Mouse (Mus musculus): ENCODE data around the gene Iqcn. TPM values are rescaled to one million over a fixed set of nuclear protein-coding genes. Genes with fewer than 3 reads are reported as not detected.

Gene Iqcn
- polyA plus RNA-seq, 2 experiments from 2014 or later, result not detected

DNA sequence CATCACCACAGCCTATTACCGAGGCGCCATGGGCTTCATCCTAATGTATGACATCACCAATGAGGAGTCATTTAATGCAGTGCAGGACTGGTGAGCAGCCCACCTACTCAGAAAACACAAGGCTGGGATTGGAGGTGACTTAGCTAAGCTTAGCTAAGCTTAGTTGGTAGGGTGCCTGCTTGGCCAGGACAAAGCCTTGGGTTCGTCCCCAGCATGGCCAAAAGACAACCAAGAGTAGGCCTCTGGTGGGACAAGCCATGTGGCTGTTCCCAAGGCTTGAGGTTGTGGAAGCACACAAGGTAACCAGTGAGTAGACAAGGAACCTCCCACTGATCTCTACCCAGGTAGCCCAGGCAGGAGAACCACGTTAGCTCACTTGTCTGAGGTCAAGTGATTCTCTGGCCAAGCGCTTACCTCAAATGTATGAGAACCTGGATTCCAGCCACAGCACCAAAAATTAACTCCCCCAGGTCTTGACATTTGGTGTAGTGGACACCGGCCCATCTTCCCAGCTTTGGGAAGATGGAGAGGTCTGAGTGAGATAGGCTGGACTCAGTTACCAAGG, 53.3 kb downstream of the Iqcn start:
- ATAC-seq, result no peak

DNA sequence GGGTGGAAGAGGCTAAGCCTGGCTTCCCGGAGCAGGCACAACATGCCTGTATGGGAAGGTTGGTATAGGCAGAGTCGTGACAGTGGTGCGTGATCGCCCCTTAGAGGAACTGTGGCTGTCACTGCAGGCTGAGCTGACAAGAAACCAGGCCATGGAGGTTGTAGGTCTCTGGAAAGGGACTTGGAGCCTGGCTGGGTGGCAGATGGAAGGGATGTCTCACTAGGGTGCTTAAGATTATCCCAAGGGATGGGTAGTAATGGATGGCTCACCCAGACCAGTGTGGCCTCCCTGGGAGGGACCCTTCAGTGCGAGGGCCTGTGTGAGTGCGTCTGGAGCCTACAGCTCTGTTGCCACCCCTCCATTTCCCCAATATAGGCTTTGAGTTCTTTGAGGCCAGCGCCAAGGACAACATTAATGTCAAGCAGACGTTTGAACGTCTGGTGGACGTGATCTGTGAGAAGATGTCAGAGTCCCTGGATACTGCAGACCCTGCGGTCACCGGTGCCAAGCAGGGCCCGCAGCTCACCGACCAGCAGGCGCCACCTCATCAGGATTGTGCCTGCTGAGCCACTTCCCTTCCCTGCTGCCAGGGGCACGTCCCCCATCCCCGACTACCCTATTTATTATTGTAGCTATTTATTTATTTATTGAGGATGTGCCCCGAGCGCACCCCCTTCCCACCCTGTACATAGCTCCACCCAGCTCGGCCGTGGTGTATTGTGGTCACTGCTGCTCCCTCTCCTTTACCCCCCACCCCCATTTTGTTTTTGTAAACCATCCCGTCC, 54.5 kb downstream of the Iqcn start:
- ATAC-seq, result no peak

DNA sequence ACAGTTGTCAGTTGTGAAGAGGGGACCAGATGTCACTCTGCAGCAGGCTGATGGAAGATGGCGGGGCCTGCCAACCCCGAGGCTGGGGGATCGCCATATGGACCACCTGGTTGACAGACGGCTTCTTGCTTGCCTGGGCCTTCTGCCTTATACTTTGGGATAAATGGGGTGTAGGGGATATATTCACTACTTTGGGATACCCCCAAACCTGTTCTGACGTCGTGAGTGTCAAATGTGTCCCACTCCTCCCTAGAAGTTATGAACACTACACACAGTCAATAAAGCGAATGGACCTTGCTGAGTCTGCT, 55.0 kb downstream of the Iqcn start:
- no peak for ATAC-seq

DNA sequence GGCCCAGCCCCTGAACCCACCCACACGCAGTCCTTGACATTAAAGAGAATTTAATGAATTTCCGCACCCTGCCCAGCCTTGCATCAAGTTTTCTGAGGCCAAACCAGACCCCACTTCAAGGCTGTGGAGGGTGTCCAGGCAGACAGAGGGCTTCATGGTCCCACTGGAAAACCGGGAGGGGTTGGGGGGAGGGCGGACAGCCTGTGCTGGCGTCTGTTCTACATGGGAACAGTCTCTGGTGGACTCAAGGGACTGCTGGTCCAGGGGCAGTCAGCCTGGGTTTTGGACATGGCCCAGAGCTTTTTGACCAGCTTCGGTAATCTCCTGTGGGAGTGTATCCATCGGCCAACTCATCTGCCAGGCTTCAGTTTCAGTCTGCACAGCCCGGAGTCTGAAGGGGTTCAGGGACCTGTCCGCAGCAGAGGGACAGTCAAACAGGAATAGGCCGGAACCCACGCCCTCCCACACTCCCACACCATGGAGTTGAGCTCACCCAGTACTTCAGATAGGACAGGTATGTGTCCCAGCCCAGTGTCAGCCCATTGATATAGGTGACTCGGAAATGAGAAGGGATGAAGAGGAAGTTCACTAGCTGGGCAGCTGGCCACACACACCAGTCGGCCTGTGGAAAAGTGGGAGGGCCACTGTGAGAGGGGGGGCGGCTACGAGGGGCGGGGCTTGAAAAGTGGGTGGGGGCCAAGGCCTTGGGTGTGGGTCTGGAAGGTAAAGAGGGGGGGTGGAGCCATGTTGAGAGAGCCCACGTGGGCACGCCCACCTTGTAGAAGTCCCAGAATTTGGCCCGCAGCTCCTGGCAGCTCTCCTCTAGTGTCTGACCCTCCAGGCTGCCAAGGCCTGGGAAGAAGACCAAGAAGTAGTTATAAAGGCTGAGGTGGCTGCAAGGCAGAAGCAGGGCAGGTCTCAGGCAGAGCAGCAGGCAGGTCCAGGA, 55.6 kb downstream of the Iqcn start:
- no peak for ATAC-seq

DNA sequence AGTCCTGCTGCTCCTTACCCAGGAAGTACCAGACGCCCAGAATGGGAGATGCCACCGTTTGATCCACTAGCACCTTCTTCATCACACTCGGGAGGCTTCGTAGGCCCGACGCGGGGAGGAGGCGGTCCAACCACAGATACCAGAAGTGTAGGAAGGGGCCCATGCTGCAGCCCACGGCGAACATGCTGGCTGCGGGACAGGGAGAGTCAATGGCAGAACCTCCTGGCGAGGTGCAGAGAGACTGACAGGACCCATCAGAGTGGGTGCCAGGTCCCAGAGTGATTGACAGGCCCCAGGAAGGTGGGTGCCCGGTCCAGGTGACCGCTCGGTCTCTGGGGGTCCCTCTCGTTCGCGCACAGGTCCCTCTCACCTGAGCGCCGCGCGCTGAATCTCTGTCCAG, 57.1 kb downstream of the Iqcn start:
- no peak for ATAC-seq

DNA sequence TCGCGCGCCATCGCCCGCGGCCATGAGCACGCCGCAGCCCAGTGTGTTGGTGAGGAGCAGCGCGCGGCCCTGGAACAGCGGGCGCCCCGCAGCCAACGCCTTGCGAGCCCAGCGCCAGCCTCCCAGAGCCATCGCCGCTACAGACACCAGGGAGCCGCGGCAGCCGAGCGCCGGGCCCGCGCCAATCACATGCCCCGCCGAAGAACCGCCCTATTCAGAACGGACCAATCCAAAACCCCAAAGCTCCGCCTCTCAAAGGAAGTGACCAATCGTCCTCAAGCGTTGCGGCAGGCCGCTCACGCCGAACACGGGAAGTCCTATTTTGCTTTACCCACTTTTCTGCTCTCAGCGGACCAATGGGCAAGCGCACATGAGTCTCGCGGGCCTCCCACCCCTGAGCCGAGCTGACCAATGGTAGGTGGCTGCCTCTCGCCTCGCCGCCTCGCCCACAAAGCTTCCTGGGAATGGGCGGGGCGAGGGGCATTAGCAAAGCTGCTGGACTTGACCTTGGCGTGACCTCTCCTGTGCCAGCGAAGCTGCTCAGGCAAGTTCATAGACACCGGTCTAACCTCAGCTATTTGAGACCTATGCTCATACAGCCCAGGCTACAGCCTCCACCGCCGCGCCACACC, 57.6 kb downstream of the Iqcn start, which contains the start of gene Mpv17l2:
Mpv17l2 (minus strand) TSS at position 172 of the 632 bp plus-strand sequence.
- peak; percentile 93 for ATAC-seq

DNA sequence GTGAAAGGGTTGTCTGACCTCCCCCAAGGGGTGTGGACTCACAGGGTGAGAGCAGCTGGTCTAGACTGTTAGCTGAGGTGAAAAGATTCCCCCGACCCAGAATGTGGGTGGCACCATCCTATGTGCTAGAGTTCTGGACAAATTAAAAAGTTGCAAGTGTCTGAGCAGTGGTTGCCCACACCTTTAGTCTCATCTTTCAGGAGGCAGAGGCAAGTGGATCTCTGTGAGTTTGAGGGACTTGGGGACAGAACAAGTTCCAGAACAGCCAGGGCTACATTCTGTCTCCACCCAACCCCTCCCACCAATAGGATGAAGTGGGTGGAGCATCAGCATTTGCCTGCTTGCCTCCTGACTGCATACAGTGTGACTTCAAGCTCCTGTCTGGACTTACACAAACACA, 58.9 kb downstream of the Iqcn start:
- ATAC-seq, result no peak

DNA sequence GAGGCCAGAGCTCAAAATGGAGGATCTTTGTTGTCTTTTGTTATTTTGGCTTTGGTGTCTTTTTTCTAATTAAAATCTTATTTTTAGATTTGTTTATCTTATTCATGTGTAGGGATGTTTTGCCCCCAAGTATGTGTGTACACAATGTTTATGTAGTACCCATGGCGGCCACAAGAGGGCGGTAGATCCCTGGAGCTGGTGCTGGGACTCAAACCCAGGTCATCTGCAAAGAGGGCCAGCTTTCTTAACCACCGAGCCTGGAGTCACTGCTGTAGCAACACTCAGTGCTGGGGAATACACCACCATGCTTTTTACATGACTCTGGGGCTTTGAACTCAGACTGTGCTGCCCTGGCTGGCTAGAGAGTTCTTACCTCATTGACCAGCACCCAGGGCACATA, 60.1 kb downstream of the Iqcn start:
- ATAC-seq, result no peak

DNA sequence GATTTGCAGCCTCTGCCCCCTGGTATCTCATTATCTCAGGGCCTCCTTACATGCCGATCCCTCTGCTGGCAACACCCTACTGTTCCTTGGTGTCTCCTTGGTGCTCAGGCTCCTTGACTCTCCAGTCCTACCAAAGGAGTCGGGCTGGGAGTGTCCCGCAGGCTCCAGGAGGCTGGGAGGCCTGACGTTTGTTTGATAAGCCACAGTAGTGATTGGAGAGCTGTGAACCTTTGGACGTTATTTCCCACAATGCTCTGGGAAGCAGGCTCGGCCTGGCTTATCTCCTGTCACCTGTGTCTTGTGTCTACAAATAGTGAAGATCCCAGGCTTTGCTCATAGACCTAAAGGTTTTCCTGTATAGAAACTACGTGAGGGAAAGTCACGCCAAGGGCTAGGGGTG, 60.8 kb downstream of the Iqcn start:
- no peak for ATAC-seq

DNA sequence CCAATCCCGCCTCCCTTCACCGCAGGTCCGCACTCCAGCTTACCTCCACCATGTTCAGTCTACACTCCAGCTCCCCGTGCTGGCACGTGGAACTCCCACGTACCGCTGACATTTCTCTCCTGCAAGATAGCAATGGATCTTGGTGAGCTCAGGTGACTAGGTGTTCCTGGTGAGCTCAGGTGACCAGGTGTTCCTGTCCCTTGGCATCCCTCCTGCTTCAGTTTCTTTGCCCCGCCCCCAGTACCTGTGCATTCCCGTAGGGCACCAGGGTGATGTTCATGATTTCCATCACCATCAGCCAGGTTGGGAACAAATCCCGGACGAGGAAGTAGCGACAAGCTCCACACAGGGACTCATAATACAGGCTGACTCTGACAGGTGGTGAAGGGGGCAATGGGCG, 61.4 kb downstream of the Iqcn start:
- ATAC-seq, result no peak

DNA sequence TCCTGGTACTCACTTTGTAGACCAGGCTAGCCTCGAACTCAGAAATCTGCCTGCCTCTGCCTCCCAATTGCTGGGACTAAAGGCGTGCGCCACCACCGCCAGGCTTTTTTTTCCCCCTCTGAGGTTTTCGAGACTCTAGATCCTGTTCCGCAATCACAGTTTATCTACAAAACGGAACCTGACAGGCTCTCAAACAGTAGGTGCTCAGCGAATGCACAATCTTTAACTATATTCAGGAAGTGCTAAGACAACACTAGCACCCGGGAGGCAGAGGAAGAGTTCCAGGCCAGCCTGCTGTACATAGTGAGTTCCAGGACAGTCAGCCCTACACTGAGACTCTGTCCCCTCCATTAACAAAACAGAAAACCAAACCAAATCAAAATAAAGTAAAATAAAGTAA, 62.1 kb downstream of the Iqcn start:
- no peak for ATAC-seq

DNA sequence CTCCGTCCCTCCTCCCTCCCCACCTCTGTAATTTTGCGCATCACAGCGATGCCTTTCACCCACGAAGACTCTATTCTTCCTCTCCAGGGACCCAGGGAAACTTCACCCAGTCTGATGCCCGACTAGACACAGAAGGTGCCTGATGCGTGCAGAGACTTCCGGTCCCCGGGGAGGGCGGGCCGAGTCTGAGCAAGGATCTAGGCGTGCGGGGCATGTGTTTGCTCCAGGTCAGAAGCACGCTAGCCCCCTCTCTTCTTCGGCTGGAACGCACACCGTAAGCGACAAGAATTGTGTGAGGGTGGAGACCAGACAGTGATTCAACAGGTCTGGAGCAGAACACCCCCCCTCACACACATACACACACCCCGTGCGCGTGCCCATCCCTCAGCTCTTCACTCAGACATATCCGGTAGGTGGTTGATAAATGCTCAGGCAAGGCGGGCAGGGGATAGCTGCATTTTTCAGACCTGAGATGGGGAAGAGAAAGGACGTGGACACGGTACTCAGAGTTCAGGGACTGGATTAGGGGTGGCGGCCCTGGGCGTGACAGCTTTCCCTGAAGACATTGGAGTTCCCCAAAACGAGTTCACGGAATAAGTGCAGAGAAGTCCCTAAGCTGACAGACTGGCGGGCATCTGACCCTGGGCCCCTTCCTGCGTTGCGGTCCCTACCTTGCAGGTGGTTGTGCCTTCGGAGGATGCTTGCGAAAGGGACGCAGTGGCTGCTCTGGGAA, 62.7 kb downstream of the Iqcn start:
- peak; percentile 49 for ATAC-seq

DNA sequence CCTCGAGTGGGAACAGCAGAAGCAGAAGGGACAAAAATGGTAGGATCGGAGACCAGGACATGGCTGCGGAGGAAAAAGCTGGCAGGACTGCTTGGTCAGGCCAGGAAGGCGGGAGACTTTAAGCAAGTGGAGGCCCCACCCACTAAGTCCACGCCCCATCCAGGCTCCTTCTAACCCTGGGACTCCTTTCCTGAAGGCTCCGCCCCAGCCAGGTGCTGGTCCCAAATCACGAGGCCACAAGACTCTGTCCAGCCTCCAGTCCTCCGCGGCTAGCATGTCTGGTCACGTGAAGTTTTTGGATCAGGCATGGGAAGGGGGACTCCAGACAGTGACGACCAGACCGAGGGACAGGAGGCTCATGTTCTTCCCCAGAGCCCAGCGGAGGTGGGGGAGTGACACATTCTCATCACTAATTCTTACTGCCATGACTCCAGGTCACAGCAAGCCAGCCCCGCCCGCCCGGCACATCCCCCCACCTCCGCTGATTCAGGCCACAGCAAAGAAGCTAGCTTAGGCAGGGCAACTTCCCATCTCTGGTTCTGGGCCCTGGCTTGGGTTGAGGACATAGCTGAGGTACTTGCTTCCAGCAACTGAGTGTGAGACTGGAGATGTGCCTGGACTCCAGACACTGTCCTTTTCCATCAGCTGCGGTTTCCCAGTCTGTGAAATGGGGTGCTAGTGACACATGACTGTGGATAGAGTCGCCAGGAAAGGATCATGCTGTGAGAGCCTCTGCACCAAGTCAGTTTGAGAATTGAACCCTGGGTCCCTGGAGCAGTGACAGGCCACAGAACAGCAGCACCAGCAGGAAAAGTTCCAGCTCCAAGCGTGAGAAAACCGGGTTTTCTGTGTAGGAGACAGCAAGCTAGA, 63.5 kb downstream of the Iqcn start:
- ATAC-seq, result no peak

Other genes with a start within 250 kb of the Iqcn start
- gene Klhl26, start 226.5 kb upstream of the Iqcn start, polyA plus RNA-seq (2017; shearing (Covaris generic)), result 1 to 10 TPM; 7.2 to 9.5 TPM
- gene Tmem59l, start 216.1 kb upstream of the Iqcn start, polyA plus RNA-seq (2017; shearing (Covaris generic)), result under 1 TPM in 1 of 2 experiments, not detected in 1; 0.22 TPM
- not detected for gene Crlf1, start 210.3 kb upstream of the Iqcn start, polyA plus RNA-seq (2017; shearing (Covaris generic))
- gene Rex1bd, start 196.7 kb upstream of the Iqcn start, polyA plus RNA-seq (2017; shearing (Covaris generic)), result 10 to 100 TPM; 89.0 to 95.4 TPM
- 1,000 to 10,000 TPM; 3,631 to 4,013 TPM for gene Uba52, start 192.7 kb upstream of the Iqcn start, polyA plus RNA-seq (2017; shearing (Covaris generic))
- 100 to 1,000 TPM; 131 to 163 TPM for gene Fkbp8, start 175.7 kb upstream of the Iqcn start, polyA plus RNA-seq (2017; shearing (Covaris generic))
- 100 to 1,000 TPM; 176 to 180 TPM for gene Kxd1, start 175.5 kb upstream of the Iqcn start, polyA plus RNA-seq (2017; shearing (Covaris generic))
- gene Ell, start 164.0 kb upstream of the Iqcn start, polyA plus RNA-seq (2017; shearing (Covaris generic)), result 10 to 100 TPM; 27.8 to 35.2 TPM
- 10 to 100 TPM; 19.3 to 44.6 TPM for gene Isyna1, start 109.1 kb upstream of the Iqcn start, polyA plus RNA-seq (2017; shearing (Covaris generic))
- gene Ssbp4, start 94.6 kb upstream of the Iqcn start, polyA plus RNA-seq (2017; shearing (Covaris generic)), result 10 to 100 TPM; 15.8 to 17.7 TPM
- 1 to 10 TPM in 1 of 2 experiments, under 1 TPM in 1; 0.54 to 1.0 TPM for gene Lrrc25, start 87.3 kb upstream of the Iqcn start, polyA plus RNA-seq (2017; shearing (Covaris generic))
- not detected for gene Gdf15, start 71.0 kb upstream of the Iqcn start, polyA plus RNA-seq (2017; shearing (Covaris generic))
- 1 to 10 TPM; 7.1 to 7.4 TPM for gene Pgpep1, start 43.1 kb upstream of the Iqcn start, polyA plus RNA-seq (2017; shearing (Covaris generic))
- gene Lsm4, start 30.2 kb upstream of the Iqcn start, polyA plus RNA-seq (2017; shearing (Covaris generic)), result 100 to 1,000 TPM; 115 to 120 TPM
- gene Jund, start 4.5 kb upstream of the Iqcn start, polyA plus RNA-seq (2017; shearing (Covaris generic)), result 10 to 100 TPM; 12.5 to 20.0 TPM
- gene Gm3336, start 15.1 kb downstream of the Iqcn start, polyA plus RNA-seq (2017; shearing (Covaris generic)), result not detected
- gene Pde4c, start 20.3 kb downstream of the Iqcn start, polyA plus RNA-seq (2017; shearing (Covaris generic)), result under 1 TPM; 0.47 to 0.95 TPM
- gene Rab3a, start 51.2 kb downstream of the Iqcn start, polyA plus RNA-seq (2017; shearing (Covaris generic)), result 1 to 10 TPM; 3.8 to 5.4 TPM
- gene Mpv17l2, start 57.5 kb downstream of the Iqcn start, polyA plus RNA-seq (2017; shearing (Covaris generic)), result 10 to 100 TPM; 35.6 to 41.7 TPM
- gene Pik3r2, start 73.3 kb downstream of the Iqcn start, polyA plus RNA-seq (2017; shearing (Covaris generic)), result 1 to 10 TPM; 3.9 to 5.1 TPM
- 10 to 100 TPM; 19.0 to 19.4 TPM for gene Mast3, start 101.6 kb downstream of the Iqcn start, polyA plus RNA-seq (2017; shearing (Covaris generic))
- gene Il12rb1, start 105.0 kb downstream of the Iqcn start, polyA plus RNA-seq (2017; shearing (Covaris generic)), result 10 to 100 TPM; 16.5 to 29.5 TPM
- 1 to 10 TPM; 3.0 to 6.7 TPM for gene Arrdc2, start 136.3 kb downstream of the Iqcn start, polyA plus RNA-seq (2017; shearing (Covaris generic))
- gene Kcnn1, start 159.8 kb downstream of the Iqcn start, polyA plus RNA-seq (2017; shearing (Covaris generic)), result not detected
- gene Ccdc124, start 170.5 kb downstream of the Iqcn start, polyA plus RNA-seq (2017; shearing (Covaris generic)), result 100 to 1,000 TPM in 1 of 2 experiments, 10 to 100 TPM in 1; 75.7 to 106 TPM
- gene Slc5a5, start 189.3 kb downstream of the Iqcn start, polyA plus RNA-seq (2017; shearing (Covaris generic)), result not detected
- over 10,000 TPM; 10,302 to 10,714 TPM for gene Rpl18a, start 194.0 kb downstream of the Iqcn start, polyA plus RNA-seq (2017; shearing (Covaris generic))
- gene Map1s, start 202.5 kb downstream of the Iqcn start, polyA plus RNA-seq (2017; shearing (Covaris generic)), result 10 to 100 TPM; 13.5 to 17.4 TPM